ENCODE assay signal across 12 mouse cellular contexts in the genomic region with DNA sequence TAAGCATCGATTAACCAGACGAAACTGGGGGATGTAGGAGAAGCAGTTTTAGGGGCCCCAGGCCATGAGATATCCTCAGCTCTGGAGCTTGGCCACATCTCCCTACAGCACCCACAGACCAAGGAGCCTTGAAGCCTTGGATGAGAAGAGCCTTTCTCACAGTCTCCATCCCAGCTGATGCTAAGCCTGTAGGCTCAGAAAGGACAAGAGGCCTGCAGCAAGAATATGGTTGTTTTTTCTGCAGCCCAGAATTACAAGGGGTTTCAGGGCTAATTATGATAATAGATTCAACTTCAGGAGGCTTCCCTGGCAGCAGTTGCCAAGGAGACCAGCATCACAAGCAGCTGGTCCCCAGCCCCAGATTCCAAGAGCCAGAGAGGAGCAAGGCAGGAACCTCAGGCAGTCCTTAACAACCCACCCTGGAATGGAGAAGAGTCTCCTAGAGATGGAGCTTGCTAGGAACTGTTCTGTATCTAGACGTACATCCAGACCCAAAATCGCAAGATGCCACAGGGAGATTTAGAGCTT. TPM values are rescaled to one million over a fixed set of nuclear protein-coding genes. Genes with fewer than 3 reads are reported as not detected.
A peak's percentile ranks its signal among the peaks of the same experiment; 100 is the strongest.
DNase-seq lines count a peak whose midpoint lies in the region; ATAC-seq and TF ChIP-seq lines count a peak whose summit lies in the region.
"Had no signal": no experiment of that assay in that cellular context is flagged by ENCODE, and none has a peak within 500 bp of the region (broad histone marks: within the 10 kb centered on the region; RNA-seq: fewer than 3 reads in every experiment).

No protein-coding gene starts in this region.

- peak; percentile 78 for ATAC-seq in forebrain, embryonic 15.5 days (replicated peaks)
- peak; percentile 87 for ATAC-seq in midbrain, embryonic 11.5 days (ENCODE audit: low FRiP score)
- ATAC-seq: intestine, embryonic 15.5 days had no signal

- no peaks in the 10 kb centered on the region for H3K27me3 ChIP-seq in forebrain, embryonic 15.5 days
- H3K27me3 ChIP-seq in midbrain, embryonic 11.5 days (ENCODE audit: control insufficient read depth, insufficient read depth, low read length) = no peaks in the 10 kb centered on the region

- WGBS in forebrain, embryonic 15.5 days = 67% methylated on average over 4 of the region's 4 CpGs
- WGBS in midbrain, embryonic 11.5 days = 80% methylated on average over 4 of the region's 4 CpGs

- peak; percentile 44 to 54 for DNase-seq in frontal cortex, postnatal 14 days (ENCODE audit: low spot score in 2 of 2)
- DNase-seq in frontal cortex, postnatal 25 days (ENCODE audit: low spot score in 2 of 2) = no peak
- peak; percentile 95 for DNase-seq in brain, embryonic 14.5 days (ENCODE audit: low read depth)
- DNase-seq in midbrain, embryonic 11.5 days (ENCODE audit: low spot score, missing footprints) = peak; percentile 91
- no peak for DNase-seq in lung, postnatal 36 days
- no peak for DNase-seq in spleen, postnatal 4 days (ENCODE audit: low spot score in 2 of 2)
- DNase-seq in gastrocnemius, adult 18-20 months (ENCODE audit: low spot score) = no peak
- DNase-seq: lung, embryonic 14.5 days had no signal

- TF ChIP-seq POLR2A in brain, embryonic 14.5 days (IDR thresholded peaks at IDR 0.05; ENCODE audit: borderline replicate concordance, extremely low read depth, insufficient read depth, insufficient read length, poor library complexity, severe bottlenecking) = no peak

- 0 out of 2 replicates have a peak overlapping the region, but pooled peaks have one; percentile 3 for H3K4me2 ChIP-seq in forebrain, embryonic 15.5 days (replicated peaks)
- no peak overlapping the region for H3K4me2 ChIP-seq in midbrain, embryonic 11.5 days
- H3K4me2 ChIP-seq: embryonic facial prominence, embryonic 12.5 days; intestine, embryonic 15.5 days; lung, embryonic 14.5 days had no signal

- H3K4me3 ChIP-seq in forebrain, embryonic 15.5 days = no peak overlapping the region
- no peak overlapping the region for H3K4me3 ChIP-seq in midbrain, embryonic 11.5 days (ENCODE audit: low read depth, low read length)
- H3K4me3 ChIP-seq: embryonic facial prominence, embryonic 12.5 days; intestine, embryonic 15.5 days had no signal

- no peaks in the 10 kb centered on the region for H3K9me3 ChIP-seq in forebrain, embryonic 15.5 days
- H3K9me3 ChIP-seq in midbrain, embryonic 11.5 days (ENCODE audit: control insufficient read depth, low read length) = no peaks in the 10 kb centered on the region
- H3K9me3 ChIP-seq: embryonic facial prominence, embryonic 12.5 days; intestine, embryonic 15.5 days had no signal

- no peaks in the 10 kb centered on the region for H3K36me3 ChIP-seq in forebrain, embryonic 15.5 days
- no peaks in the 10 kb centered on the region for H3K36me3 ChIP-seq in midbrain, embryonic 11.5 days (ENCODE audit: control insufficient read depth, insufficient read depth, low read length)
- H3K36me3 ChIP-seq: embryonic facial prominence, embryonic 12.5 days; intestine, embryonic 15.5 days had no signal

- no peak for TF ChIP-seq CTCF in brain, embryonic 14.5 days (IDR thresholded peaks at IDR 0.05; ENCODE audit: borderline replicate concordance, extremely low read depth, insufficient read depth, insufficient read length)

- peak overlapping the region; percentile 84 for H3K27ac ChIP-seq in forebrain, embryonic 15.5 days (replicated peaks)
- peak overlapping the region; percentile 74 for H3K27ac ChIP-seq in midbrain, embryonic 11.5 days (ENCODE audit: low read depth, low read length)
- H3K27ac ChIP-seq: embryonic facial prominence, embryonic 12.5 days; intestine, embryonic 15.5 days had no signal

- H3K4me1 ChIP-seq in forebrain, embryonic 15.5 days = peaks cover 64% of the 10 kb centered on the region
- peaks cover 16% of the 10 kb centered on the region for H3K4me1 ChIP-seq in midbrain, embryonic 11.5 days (ENCODE audit: control insufficient read depth, insufficient read depth, low read length)
- H3K4me1 ChIP-seq: embryonic facial prominence, embryonic 12.5 days; intestine, embryonic 15.5 days had no signal

- H3K9ac ChIP-seq in forebrain, embryonic 15.5 days (replicated peaks) = 0 out of 2 replicates have a peak overlapping the region, but pooled peaks have one; percentile 2
- no peak overlapping the region for H3K9ac ChIP-seq in midbrain, embryonic 11.5 days (ENCODE audit: low read length)
- H3K9ac ChIP-seq: embryonic facial prominence, embryonic 12.5 days; intestine, embryonic 15.5 days; lung, embryonic 14.5 days had no signal

RNA-seq across cellular contexts. Expression of gene Kcnq2, which starts 14.1 kb away (rescaled TPM):
- polyA plus RNA-seq in brain, embryonic 14.5 days (2012; rRNA removed) = 64.8 and 105 TPM in 2 replicates
- 45.2 and 46.7 TPM in 2 replicates for polyA plus RNA-seq in forebrain, embryonic 15.5 days (2015; fragmentation: Nextera tagmentation; extraction: Ambion mirVana)
- polyA plus RNA-seq in midbrain, embryonic 11.5 days (2014; fragmentation: Nextera tagmentation; extraction: Ambion mirVana) = 8.7 and 8.8 TPM in 2 replicates
- total RNA-seq in gastrocnemius, adult 18-20 months (2021) = under 1 TPM in 1 of 2 experiments, not detected in 1; 0.18 TPM

RNA-seq across cellular contexts. Expression of gene Eef1a2, which starts 35.8 kb away (rescaled TPM):
- 85.1 and 133 TPM in 2 replicates for polyA plus RNA-seq in brain, embryonic 14.5 days (2012; rRNA removed)
- polyA plus RNA-seq in forebrain, embryonic 15.5 days (2015; fragmentation: Nextera tagmentation; extraction: Ambion mirVana) = 5.8 and 6.3 TPM in 2 replicates
- polyA plus RNA-seq in midbrain, embryonic 11.5 days (2014; fragmentation: Nextera tagmentation; extraction: Ambion mirVana) = 0.87 and 0.94 TPM in 2 replicates
- 1,000 to 10,000 TPM; 2,039 to 2,096 TPM for total RNA-seq in gastrocnemius, adult 18-20 months (2021)
- total RNA-seq: MEL had no signal
- polyA plus RNA-seq: lung, embryonic 14.5 days had no signal

Comparison
In these comparisons a context has a peak if more than half of its experiments do, and no peak if none do; other contexts are left out.
1. DNase-seq: peak in frontal cortex, postnatal 14 days (2 of 2), brain, embryonic 14.5 days (single experiment) and midbrain, embryonic 11.5 days (single experiment); none in frontal cortex, postnatal 25 days (0 of 2), lung, postnatal 36 days (single experiment), spleen, postnatal 4 days (0 of 2) and gastrocnemius, adult 18-20 months (single experiment).
2. RNA of gene Eef1a2, which starts 35.8 kb away (polyA plus RNA-seq): 85.1 to 133 TPM in brain, embryonic 14.5 days; 5.8 to 6.3 TPM in forebrain, embryonic 15.5 days and 0.87 to 0.94 TPM in midbrain, embryonic 11.5 days; every median in the first group is over 10 times any median in the second.